Mouse (Mus musculus) erythroblast, embryonic 14.5 days (primary cell): ENCODE data around the gene Gpr156.

ENCODE experiments used
- GATA1 ChIP-seq: IDR thresholded peaks from 2 replicates; pipeline ENCODE4 v1.6.1; 2012; ENCODE audit warnings: low read length, inconsistent platforms, mixed read lengths
- TAL1 ChIP-seq: IDR thresholded peaks from 3 replicates; pipeline ENCODE4 v1.6.1; 2012; ENCODE audit warnings: low read length, inconsistent platforms, mixed read lengths

GRCm38 (mm10) chr16:38012382-38012781, 96.1 kb downstream of the Gpr156 start:
- no peak for TF ChIP-seq TAL1
- no peak for TF ChIP-seq GATA1
